Mouse (Mus musculus) spleen, postnatal 14 days (tissue): ENCODE measurements at regions not wholly inside any gene's neighbourhood (a gene's known extent, or its start where the extent isn't known, plus 50 kb on each side); places are given as distances from the start of the nearest gene placed in this dataset.

Source experiments
- DNase-seq, 2 experiments: peaks; one replicate each; pipeline ENCODE4 v3.0.0; 2021 to 2022; ENCODE audit warnings: low spot score in 2 of 2

DNA sequence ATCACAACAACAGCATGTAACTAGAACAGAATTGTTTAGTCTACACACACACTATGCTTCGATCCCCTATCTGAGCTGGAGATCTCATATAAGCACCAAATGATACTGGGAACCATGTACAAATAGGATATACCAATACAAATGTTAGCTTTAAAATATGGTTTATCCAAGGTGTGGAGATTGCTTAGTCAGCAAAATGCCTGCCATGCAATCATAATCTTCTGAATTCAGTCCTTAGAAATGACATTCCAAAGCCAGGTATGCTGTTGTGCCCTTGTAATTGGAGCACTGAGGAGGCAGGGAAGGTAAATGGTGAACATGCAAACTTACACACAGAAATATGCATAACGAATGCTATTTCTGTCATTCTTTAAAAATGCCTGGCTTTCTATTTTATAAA lies 54.0 kb upstream of the Thsd7b start:
- no peak for DNase-seq

DNA sequence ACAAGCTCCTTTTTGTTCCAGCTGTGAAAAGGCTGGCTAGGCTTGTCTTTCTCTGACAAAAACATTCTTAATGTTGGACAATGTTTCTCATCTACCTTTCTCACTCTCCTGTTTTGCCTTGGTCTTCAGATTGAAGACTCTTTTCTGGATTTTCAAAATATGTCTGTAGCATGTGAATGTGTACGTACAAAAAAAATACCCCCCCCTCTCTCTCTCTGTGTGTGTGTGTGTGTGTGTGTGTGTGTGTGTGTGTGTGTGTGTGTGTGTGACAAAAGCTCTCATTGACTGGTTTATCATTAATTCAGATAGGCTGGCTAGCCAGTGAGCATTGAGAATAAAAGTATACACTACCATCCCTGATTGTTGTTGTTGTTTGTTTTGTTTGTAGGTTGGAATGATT lies 64.3 kb upstream of the Thsd7b start:
- no peak for DNase-seq

DNA sequence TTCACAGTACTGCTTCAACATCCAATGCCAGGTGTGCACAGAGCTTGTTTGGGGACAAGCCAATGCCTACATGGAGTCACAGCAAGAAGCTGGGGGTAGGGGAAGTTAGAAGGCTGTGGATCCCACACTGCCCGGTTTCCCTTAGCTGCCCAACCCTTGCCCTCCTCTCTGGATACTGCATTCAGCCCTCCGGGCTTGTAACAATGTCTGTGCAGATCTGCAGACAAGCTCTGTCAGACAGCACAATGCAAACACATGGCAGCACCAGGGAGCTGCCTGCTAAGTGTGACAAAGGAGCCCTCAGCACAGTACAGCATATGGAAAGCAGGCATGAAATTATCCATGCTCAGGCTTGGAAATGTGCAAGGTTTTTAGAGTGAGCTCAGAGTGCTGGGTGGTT lies 64.7 kb upstream of the Thsd7b start:
- no peak for DNase-seq

DNA sequence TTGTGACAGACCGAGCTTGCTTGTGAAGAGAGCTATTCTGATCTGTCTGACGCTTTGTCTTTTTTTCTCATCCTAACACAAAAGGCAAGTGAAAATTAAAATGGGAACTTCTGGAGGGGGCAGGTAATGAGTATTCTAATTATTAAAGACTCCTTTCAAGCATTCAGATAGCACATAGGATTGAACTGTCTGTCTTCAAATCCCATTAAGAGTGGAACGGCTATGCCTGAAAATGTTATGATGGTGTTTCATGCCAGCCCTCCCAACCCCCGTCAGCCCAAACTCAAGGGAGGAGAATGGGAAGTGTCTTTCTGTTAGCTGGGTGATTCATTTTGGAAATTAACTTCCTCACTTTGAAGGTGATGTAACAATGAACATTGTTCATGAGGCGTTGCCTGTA lies 65.4 kb upstream of the Thsd7b start:
- no peak for DNase-seq

DNA sequence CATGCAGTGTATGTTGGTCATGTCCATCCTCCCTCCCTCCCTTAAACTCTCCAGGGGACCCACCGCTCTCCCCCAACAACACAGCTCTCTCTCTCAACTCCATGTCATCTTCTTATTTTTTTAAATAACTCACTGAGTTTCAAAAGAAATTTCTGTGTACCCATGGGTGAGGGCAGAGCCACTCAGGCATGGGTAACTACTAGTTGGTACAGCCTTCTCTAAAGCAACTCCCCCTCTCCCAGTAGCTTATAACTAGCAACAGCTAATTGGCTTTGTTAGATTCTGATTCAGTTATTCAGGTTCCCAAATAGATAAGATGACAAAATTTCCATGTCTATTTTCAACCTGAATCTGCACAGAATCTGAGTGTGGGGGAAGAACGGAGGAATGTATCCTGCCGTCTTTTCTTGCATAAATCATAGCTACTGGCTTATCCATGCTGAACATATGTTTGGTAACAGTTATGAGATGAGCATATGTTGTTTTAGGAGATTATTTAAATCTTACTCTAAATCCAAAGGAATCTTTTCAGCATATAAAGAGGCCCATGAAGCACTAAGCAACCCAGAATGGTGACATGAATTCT lies 92.8 kb upstream of the Thsd7b start:
- no peak for DNase-seq

DNA sequence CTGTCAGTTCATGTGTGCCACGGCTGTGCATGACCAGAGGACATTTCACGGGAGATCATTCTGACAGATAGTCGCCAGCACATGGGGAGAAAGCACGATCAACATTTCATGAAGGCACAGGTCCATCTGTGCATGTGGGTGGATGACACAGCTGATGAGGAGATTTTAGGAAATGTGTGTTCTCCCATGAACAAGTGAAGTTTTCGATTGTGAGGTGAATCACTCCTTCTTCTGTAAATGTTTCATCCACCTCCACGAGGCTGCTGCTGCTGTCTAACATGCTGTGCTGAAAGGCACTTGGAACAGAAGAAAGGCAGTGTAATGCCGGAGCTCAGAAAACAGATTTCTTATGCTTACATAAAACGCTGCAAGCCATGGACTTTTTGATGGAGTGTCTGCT lies 103.2 kb upstream of the Thsd7b start:
- DNase-seq: no peak

DNA sequence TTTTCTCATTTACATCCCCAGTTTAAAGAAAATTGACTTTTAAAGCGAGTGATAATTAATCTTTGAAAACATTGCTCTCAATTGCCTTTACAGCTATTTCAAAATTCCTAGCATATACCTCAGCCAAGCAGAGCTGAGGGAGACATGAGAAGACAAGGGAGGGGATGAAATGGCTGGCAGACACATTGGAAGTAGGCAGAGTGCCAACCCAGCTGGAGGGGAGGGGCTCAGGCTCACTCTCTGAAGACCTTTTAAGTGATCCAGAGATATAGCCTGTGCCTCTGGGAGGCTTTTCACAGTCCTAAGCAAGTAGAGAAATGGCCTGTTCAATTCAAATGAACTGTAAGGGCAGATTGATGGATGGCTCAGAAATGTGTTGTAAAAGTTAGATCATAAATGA lies 122.5 kb upstream of the Thsd7b start:
- DNase-seq: no peak

DNA sequence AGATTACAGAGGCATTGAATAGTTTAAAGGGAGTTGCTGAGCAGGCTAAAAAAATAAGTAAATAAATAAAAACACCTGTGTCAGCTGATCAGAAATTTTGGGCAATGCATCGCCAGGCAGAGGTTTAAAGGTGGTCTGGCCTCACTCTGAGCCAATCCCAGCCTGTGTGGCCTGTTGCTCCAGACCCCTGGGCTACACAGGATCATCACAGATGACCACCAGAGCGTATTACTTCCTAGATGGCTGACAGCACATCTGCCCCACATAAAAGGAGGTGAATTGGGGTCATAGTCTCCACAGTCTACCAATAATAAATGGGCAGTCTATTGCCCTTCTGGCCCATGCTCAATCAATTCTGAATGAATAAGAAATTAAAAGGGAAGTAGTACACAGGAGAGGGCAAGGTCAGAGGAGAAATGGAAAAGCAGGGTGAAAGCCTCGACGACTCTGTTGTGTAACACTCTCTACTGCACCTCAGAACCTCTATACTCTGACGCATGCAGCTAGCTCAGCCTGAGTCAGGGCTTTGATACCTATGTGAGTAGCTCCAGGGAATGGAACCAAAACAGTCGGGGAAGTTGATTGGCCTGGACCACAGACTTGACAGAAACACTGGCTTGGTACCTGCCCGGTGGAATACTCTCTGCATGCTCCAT lies 124.2 kb upstream of the Thsd7b start:
- DNase-seq: no peak

DNA sequence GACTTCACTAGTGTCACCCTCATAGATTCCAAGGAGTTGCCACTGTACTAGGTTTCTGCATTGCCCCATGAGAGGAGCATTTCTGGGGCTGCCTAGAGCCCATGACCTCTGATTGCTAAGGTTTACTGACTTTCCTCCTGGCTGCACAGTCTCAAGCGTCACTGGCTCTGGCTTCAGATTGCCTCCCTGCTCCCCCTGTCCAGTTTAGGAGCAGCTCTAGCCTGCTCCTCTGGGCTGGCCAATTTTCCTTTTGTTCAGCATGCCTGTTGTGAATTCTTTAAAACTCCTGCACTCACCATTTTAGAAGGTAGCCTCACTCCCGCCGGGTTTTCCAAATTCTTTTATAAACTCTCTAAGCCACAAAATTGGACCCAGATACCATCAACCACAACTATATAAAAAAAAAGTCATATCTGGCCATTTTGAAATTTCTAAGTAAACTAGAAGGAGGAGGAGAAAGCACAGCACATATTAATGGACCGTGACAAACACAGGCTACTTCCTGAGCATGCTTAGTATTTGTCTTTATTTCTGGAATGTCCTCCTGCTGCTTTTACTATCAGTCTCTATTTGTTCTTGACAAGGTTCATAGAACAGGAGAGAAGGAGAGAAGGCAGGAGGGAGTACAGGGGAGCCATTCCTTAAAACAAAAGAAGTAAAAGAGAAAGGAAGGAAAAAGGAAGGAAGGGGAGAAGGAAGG lies 126.6 kb upstream of the Thsd7b start:
- no peak for DNase-seq

DNA sequence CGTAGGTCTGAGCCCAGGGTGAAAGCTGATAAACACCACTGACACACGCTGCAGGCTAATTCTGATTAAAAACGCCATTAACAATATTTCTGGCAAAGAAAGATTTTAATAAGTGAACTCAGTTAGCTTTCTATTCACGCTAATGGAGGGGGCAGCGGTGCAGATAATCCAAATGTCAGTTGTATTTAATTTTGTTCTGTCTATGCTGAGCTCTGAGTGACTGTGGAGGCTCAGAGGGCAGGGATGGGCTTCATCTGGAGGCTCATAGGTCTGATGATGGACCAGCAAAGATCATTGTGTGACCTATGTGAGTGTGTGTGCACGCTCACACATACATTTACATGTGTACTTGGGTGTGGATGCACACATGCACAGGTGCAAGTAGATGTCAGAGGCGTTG lies 134.3 kb upstream of the Thsd7b start:
- no peak for DNase-seq

DNA sequence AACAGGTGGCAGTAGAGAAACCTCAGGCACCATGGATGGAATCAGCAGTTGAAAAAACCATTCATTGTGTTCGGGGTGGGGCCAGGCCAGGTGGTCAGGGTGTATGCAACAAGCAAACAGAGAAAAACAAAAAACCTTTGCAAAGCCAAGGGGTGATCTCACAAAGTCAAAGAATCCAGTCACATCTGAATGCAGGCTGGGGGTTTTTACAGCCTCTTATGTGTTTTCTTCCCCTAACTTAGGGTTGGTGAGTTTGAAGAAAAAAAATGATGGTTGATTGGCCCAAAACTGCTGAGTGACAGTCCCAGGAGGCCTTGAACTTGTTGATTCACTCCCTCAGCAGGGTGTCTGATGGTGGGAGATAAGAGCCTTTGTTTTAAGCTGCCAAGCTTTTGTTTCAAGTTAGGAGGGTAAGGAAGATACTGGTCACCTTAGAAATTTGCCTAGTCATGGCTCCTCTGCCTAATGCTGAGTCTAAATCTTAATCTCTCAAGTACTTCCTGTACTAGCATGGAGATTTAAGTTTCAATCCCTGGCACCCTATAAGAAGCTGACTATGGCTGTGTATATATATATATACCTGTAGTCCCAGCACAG lies 166.0 kb upstream of the Thsd7b start:
- DNase-seq: no peak

DNA sequence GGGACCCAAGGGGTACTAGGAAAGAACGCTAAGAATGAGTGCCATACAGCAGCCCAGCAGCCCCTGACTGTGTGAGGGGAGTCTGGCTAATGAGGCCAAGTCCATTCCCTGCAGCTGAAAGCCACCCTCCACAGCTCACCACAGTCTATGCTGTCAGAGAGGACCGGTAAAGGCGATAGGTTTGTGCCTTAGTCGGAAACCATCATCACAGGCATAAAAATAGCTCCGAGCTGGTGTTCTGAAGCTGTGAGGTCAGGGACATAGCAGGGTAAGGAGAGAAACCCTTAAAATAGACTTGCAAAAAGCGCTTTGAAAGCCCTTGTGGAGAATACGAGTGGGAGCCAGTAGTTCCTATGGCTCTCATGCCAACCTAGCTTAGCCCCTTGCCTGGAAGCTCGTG lies 172.1 kb upstream of the Thsd7b start:
- no peak for DNase-seq

DNA sequence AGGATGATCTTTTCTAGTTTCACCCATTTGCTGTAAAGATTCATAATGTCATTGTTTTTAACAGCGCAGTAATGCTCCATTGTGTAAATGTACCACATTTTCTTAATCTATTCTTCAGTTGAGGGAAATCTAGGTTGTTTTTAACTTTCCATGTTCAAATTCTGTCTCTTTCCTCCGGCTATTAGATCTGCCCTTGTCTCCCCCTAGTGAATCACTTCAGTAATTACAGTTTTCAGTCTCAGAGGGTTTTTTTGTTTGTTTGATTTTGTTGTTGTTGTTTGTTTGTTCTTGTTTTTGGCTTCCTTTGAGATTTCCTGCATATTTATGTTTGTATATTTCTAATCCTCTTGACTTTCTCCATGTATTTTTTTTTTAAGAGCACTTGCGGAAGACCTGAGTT lies 194.8 kb upstream of the Thsd7b start:
- DNase-seq: no peak

DNA sequence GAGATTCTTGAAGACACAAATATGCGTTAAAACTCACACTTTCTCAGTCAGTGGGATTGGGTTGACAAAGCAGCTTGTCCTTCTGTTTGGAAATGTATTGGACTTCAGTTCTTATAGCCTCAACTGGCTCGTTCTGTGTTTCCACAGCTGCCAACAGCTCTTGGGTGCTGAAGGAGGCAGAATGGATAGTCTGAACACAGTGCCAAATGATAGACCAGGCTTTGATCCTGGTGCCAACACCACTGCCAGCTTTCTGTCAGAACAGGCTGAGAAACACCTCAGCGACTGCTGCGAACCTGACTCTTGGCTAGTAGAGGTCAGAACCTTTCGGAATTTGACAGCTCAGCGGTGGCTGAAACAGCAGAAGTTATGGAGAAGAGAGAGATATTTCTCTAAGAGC lies 215.9 kb upstream of the Thsd7b start:
- DNase-seq: no peak

DNA sequence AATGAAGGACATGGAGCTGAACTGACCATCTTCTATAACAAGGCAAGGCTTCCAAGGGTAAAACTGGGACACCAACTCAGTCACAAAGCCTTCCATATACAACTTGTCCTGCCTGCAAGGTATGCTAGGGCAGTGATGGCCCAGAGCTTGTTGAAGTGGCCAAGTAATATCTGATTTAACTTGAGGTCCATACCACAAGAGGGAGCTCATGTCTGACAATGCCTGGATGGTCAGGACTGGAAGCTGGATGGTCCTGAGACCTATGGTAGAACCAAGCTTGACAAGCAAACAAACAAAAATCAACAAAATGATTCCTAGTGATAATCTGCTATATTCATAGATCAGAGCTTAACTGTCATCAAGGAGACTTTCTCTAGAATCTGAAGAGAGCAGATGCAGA lies 217.8 kb upstream of the Thsd7b start:
- DNase-seq: no peak

DNA sequence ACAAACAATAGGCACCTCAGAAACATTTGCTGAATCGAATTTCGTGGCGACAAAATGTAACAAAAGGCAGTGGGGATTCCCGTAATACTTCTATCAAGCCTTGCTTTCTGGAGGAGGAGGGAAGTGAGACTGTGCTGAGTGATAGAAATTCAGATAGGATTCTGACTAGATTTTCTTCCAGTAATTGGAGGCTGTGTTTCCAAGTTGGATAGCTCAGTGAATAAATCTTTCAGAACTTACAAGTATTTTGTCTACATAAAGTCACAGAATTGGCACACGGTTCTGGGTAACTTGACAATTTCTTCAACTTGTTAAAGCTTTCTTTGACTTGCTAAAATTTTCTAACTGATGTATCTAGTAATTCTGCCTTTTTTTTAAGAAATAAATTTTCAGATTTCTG lies 239.4 kb upstream of the Thsd7b start:
- DNase-seq: no peak

DNA sequence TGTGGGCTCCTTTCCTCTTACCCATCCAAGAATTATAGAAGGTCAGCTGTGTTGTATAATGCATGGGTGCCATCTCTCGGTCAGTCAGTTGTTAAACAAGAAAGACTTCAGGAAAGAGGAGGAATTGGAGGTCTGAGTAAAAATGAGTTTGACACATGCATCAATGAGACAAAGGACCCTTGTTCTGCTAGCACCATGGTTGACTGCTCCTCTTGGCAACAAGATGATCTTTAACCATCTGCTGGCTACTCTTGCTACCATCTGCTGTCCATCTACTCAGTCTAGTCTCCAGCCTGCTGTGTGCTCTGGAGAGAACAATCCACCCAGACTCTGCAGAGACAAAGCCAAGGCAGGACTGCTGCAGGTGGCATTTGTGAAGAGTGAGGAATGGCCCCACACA lies 267.2 kb upstream of the Thsd7b start:
- DNase-seq: no peak

DNA sequence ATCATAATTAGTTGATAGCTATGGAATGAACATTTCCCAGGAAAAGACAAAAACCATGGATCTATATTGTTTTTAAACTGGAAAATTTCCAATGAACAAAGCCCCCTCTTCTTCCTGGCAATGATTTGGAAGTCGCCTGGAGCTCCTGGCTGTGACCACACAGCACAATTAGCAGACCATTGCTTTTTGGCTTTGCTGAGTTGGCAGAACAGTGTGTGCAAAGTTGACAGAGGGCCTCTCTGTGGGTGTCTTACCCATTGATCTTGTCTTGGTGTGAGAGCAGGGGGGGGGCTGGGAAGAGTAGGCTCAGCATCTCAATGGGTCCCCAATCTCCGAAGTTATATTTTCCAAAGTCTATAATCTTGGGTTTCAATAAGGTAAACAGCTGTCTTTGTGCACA lies 270.8 kb upstream of the Thsd7b start:
- DNase-seq: no peak

DNA sequence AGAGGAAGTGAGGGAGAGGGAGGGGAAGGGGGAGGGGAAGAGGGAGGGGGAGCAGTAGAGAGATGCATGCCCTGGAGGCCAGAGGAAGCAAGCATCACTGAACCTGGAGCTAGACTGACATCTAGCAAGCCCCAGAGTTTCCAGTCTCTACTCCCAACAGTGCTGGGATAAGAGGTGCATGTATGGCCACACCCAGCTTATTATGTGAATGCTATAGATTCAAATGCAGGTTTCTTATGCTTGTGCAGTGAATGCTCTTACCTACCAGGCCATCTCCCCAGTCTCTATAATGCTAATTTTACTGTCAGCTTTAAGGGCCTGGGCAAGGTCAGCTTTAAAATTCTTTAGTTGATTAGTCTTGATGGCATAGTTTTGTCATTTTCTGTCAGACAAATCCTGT lies 271.3 kb upstream of the Thsd7b start:
- no peak for DNase-seq

DNA sequence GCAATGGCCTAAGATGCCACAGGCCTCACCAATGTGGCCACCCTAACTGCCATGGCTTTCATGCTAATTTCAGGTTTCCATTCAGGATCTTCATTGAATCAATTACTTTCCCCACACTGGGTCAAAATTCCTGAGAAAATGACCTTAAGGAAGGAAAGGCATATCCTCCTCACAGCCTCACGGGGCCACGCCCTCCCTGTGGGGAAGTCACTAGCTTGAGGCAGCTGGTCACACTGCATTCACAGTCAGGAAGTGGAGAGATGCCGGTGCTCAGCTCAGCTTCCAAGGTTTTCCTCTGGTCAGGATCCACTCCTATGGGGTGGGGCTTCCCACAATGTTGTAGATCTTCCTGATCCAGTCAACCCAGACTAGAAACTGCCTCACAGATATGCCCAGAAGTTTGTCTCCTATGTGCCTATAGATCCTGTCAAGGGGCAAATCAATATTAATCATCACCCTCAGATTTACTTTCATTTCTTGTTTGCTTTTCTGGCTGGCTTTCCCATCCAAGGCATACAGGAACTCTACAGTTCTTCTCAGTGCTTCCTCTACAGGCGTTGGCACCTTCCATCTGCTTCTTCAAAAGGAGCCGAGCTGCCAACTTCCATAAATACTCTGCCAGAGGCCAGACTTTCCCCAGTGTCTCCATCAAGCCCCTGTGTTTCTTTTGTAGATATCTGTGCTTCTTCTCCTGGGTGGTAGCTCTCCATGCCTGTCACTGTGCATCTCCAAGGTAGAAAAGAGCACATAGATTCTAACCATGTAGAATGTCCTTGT lies 273.2 kb upstream of the Thsd7b start:
- DNase-seq: no peak

DNA sequence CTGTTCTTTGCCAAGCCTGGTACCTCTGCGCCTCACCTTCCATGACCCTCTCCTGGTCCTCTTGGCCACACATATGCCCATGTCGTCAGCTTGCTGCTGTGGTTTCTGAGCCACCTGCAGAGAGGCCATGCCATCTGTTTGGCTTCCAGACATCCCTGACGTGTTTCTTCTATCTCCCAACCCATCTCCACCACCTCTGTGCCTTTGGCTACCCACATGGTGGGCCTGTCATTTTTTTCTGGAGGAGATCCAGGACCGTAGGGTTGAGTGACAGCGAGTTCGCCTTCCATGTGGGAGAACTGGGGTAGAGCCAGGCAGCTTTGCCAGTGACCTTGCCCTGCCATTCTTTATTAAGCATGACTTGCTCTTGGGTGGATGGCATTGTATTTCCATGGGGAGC lies 278.4 kb upstream of the Thsd7b start:
- no peak for DNase-seq

DNA sequence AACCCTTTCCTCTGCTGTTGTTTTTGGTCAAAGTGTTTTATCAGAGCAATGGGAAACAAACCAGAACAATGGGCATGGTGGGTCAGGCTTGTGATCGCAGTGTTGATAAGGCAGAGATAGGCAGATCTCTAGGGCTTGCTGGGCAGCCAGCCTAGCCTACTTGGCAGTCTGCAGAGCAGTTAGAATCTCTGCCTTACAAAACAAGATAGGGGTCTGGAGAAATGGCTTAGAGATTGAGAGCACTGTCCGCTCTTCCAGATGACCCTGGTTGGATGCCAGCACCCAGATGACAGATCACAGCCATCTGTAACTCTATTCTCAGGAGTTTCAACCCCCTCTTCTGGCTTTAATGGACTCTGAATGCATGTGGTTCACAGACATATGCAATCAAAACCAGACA lies 289.7 kb upstream of the Thsd7b start:
- DNase-seq: no peak
